Mouse (Mus musculus) natural killer cell, adult 2 months (primary cell): ENCODE data around the gene Wfdc3.

Experiments used
- DNase-seq, 2 experiments: peaks; one replicate each; pipeline ENCODE4 v3.0.0; 2022; ENCODE audit warnings: low spot score in 2 of 2

Gene Wfdc3

DNA sequence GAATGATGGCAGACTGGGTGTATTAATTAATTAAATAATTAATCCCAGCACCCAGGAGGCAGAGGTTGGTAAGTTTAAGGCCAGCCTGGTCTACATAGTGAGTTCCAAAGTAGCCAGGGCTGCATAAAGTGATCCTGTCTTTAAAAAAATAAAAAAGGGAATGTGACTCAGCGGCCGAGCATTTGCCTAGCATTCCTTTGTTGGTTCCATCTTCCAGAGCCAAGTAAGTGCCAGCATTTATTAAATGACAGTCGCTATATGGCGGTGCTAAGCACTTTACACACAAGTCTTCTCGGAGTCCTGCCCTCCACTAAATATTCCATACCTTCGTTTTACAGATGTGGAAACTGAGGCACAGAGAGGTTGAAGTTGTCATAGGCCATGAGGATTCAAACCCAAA lies 30.4 kb upstream of the Wfdc3 start:
- no peak for DNase-seq

- DNase-seq: no peak
Observed at GRCm38 (mm10) chr2:164773989-164774364, 28.2 kb upstream of the Wfdc3 start.

DNA sequence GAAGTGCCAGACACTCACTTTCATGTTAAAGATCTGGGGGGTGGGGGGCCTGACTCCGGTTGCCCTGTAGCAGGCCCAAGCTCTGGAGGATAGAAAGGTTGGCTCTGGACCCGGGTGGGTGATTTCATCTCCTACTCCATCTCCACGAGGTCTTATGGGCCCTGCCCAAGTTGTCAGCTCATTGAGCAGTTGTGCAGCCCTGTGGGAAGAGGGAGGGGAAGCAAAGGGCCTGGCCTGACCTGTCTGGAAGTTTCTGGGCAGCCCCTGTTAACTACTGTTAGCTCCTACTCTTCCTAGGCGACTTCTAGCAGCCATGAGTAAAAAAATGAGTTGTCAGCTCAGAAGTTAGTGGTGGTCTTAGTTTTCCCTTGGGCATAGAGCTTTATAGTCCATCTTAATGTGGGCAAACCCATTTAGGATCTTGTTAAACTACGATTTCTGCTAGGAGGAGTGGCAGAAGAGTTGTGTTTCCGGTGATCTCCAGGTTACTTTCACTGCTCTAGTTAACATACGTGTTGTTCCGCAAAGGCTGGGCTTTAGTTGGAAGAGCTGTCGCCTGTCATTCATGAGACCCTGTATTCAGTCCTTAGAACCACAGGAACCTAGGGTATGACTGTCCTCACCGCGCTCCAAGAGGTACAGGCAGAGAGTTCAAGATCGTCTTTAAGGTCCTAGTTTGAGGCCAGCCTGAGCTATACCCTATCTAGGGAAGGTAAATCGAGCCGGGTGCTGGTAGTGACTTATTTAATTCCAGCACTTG lies 27.7 kb upstream of the Wfdc3 start:
- DNase-seq: no peak

GRCm38 (mm10) chr2:164771123-164771522 lies 25.4 kb upstream of the Wfdc3 start:
- no peak for DNase-seq

DNA sequence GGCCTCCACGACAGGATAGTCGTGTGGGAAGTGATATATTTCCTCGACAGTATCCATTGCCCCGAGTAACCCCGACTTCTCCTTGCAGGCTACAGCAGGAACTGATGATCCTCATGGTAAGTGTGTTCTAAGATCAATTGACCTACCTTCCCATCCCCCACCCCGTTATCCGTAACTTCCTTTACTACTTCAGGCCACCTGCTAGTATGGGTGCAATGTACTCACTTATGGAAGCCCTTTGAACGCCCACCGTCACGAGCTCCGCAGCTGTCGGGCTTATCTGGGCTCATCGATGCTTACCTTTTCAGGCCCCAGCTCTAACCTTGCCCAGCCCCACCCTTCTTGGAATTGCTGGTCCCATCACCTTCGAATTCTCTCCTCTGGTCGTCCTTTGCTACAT lies 24.5 kb upstream of the Wfdc3 start:
- no peak for DNase-seq

DNA sequence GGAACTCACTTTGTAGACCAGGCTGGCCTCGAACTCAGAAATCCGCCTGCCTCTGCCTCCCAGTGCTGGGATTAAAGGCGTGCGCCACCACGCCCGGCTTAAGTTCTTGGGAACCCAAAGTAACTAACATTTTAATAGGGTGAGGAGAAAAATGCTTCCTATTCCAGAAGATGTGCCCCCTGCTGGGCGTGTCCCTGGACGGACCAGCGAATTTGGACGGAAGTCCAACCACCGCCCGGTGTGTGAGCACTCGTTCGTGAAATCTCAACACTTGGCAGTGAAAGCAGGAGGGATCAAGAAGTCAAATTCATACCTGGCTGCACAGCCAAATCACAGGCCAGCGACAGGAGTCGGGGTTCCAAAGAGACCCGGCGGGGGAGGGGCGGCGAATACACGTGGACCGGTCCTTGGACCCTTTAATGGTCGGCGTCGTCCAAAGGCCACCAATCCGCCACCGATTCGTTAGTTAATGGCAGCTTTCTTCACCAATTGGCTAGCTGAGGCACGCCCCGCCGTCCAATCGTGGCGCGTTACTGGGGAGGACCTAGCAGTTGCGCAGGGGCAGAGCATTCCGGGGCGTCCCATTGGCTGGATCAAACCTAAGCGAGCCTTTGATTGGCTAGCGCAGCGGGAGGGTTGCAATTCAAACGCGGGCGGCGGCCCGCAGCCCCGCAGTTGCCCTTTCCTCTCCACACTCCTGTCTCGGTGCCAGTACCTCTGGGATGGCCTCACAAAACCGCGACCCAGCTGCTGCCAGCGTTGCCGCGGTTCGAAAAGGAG lies 23.7 kb upstream of the Wfdc3 start, which contains the start of gene Ube2c:
TSS of gene Ube2c (plus strand) at position 641 of the 780 bp plus-strand sequence.
- DNase-seq: peak; percentile 97

DNA sequence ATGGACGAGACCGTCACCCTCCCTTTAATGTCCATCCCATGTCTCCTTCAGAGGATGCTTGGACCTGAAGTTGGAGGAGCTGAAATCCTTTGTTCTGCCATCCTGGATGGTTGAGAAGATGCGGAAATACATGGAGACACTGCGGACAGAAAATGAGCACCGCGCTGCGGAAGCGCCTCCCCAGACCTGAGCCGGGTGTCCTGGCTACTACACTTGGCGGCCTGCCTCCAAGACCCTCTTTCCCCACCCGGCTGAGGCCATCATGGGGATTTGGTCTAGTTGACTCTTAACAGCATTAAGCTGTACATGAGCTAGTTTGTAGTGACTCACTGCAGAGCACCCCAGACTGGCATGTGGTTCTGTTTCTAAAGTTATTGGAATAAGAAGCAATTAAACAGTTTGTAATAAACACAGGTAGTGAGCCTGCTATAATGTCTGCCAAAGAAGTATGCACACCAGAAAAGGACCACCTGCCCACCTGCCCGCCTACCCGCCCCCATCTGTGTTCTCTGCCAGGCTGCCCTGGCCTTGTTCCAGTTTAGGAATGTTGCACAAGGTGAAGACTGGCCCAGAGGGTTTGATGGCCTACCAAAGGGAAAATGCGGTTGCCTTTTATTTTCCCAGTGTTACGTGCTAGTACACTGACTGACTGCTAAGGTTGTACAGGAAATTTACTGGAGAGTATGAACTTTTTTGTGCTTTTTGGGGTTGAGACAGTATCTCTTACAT lies 22.2 kb upstream of the Wfdc3 start:
- no peak for DNase-seq

DNA sequence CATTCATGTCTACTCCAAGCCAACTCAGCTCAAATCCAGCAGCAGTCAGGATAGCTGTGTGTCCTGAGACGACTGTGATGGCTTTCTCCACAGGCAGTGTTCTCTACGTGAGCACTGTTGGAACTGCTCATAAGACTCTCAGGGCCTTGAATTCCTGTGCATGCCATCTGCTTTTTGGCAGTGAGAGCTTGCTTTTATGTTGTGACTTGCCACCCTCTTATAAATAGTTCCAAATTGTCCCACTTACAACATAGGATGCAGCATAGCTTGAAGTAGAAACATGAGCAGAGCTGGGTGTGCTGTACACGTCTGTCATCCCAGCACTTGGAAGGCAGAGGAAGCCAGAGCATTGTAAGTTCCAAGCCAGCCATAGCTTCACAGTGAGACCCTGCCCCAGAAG lies 20.1 kb upstream of the Wfdc3 start:
- no peak for DNase-seq

- no peak for DNase-seq
Observed at GRCm38 (mm10) chr2:164762593-164762992, 16.9 kb upstream of the Wfdc3 start.

- no peak for DNase-seq
Observed at GRCm38 (mm10) chr2:164761971-164762370, 16.2 kb upstream of the Wfdc3 start.

- no peak for DNase-seq
Observed at GRCm38 (mm10) chr2:164761502-164761901, 15.8 kb upstream of the Wfdc3 start.

- no peak for DNase-seq
Observed at GRCm38 (mm10) chr2:164760059-164760833, 14.5 kb upstream of the Wfdc3 start.

GRCm38 (mm10) chr2:164758692-164759091 lies 13.0 kb upstream of the Wfdc3 start:
- DNase-seq: no peak

GRCm38 (mm10) chr2:164757841-164758240 lies 12.1 kb upstream of the Wfdc3 start:
- DNase-seq: no peak

DNA sequence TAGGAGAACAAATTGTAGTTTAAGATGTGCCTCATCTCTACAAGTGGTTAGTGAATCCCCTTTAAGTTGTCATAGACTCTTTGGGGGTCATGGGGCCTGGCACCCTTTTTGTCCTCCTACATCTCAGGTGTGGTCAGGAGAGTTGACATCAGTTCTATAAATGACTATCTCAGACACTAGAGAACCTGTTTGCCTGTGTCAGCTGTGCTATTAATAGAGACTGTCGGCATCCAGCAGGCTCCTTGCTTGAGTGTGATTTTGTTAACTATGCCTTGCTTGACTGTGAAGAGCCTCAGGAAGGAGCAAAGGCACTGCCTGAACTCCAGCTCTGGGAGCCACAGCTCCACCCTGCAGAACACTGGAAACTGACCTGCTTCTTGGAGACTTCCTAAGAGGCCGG lies 9.1 kb upstream of the Wfdc3 start:
- no peak for DNase-seq

DNA sequence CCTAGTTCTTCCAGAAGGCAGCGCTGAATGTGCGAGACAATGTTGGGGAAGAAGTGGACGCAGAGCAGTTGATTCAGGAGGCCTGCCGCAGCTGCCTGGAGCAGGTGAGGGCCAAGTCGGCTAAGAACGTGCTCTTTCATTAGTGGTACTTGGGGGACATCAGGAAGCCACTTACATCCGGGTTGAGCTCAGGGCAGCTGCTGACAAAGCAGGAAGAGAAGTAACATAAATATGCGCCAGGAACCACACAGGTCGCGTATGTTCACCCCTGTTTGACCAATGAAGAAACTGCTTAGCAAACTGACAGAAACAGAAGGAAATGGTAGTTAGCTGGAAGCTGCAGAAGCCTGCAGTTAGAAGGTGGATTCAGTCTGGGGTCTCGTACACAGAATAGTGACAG lies 8.4 kb upstream of the Wfdc3 start:
- DNase-seq: peak in 1 of 2 experiments; percentile 27

GRCm38 (mm10) chr2:164752454-164752853 lies 6.7 kb upstream of the Wfdc3 start:
- DNase-seq: no peak

- no peak for DNase-seq
Observed at GRCm38 (mm10) chr2:164748991-164749390, 3.3 kb upstream of the Wfdc3 start.

DNA sequence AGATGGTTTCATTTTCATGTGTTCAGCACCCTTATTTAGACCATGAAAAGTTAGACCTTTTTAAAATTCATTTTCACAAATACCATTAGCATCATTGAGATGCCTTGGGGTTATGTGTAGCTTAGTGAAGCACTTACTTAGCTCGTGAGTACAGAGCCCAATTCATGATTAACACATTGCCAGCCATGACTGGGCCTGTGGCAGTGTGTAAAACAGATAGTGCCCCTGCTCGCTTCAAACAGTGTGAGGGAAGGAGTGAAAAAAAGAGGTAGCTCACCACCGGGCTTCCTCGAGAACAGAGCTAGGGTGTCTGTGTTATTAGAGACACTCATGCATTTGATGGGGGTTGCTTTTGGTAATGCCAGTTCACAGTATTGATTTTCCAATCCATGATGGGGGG lies 2.5 kb upstream of the Wfdc3 start:
- no peak for DNase-seq

GRCm38 (mm10) chr2:164746693-164747092 lies 962 bp upstream of the Wfdc3 start:
- DNase-seq: no peak

DNA sequence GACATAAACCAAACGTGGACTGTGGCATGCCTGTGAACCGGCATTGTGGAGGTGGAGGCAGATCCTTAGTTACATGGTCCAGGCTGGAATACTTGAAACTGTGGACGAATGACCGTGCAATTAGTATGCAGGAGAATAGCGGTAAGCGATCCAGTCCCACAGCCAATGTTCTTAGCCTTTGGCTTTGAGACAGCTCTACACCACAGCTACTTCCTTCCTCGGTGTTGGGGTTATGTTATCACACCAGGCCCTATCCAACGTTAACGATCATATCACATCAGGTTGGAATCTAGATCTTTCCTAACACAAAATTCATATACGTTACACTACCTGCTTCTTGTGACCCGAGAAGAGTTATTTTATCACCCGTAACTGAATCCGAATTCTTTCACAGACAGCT lies 744 bp downstream of the Wfdc3 start:
- DNase-seq: no peak

- DNase-seq: no peak
Observed at GRCm38 (mm10) chr2:164739876-164740275, 5.9 kb downstream of the Wfdc3 start.
